Mouse (Mus musculus) cerebellum, adult 18-20 months (tissue): Measurements from ENCODE around the gene Xrcc3.

Source experiments
- DNase-seq, 2 experiments: peaks; one replicate each; pipeline ENCODE4 v3.0.0; 2021

Xrcc3 gene

DNA sequence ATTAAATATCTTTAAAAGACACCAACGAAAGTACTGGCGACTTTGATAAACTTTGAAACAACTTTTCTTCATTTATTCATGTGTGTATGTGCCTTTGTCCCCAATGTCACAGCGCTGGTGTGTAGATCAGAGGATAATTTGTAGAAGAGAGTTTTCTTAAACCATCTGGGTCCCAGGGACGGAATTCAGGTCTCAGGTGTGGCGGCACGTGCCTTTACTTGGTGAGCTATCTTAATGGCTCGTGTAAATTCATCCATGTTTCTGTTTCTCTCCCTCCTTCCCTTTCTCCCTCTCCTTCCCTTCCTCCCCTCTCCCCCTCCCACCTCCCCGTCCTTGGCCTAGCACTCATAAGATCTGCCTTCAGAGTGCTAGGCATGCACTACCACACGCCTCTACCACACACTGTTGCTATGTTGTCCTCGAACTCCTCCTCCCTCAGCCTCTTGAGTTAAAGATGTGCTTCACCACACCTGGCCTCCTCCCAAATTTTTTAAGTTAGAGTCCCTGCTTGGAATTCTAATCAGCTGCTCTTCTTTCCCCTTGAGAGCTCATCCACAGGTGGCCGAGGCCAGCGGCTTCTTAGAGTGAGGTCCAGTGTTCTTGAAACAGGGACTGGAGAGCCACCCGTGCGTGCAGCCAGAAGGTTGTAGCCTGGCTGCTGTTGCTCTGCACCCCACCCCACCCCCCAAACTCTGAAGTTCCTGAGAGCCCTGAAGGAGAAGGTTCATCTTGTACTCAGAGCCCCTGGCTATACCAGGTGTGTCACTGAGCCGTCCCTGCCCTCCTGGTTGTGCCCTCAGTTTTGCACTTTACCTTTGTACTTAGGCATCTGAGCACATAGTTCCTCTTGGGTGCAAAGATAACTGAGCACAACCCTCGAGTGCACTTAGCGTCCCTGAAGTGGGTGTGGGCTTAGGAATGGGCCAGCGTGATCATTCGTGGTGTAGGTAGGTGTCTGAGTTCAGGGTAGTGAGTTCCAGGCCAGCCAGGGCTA, 1.4 kb upstream of the Xrcc3 start:
- no peak for DNase-seq

DNA sequence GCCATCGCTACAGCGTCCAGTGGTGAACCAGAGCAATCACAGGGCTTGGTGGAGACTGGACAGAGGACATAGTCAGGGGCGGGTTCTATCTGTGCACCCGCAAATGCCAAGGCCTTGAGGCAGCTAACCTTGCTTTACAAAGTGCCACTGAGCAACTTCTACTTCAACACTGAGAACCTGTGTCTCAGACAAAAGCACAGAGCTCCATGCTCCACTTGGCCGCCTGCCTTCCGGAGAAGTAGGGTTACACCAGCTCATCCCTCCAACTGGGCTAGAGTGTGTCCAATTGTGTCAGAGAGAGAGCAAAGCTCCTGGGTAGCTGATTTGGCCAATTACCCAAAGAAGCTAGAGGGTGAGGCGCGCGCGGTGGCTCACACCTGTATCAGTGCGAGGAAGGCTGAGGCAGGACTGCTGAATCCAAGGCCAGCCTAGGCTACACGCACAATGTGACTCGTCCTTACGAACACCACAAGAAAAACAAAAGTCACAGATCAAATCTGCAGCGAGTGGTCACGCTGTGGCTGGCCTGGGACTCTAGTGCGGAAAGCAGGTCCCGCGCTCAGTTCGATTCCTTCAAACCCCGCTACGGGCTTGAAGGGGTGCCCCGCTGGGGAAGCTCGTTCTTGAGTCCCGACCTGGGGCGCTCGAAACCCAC, 435 bp downstream of the Xrcc3 start:
- peak in 1 of 2 experiments; percentile 37 for DNase-seq

DNA sequence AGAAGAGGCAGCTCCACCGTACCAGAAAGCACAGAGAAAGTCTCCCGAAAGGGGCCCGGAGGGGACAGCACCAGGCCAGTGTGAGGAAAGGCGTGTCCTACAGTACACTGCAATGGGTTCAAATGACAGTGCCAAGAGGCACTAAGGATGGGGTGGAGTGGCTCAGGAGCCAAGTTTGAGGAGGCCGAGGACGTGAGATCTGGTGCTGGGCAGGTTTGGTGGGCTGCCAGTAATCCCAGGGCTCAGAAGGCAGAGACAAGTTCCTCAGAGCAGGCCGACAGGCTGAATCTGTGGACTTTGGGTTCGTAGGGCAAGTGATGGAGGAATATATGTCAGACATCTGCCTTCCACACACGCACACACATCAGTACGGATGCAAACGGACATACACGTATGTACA, 1.1 kb downstream of the Xrcc3 start:
- no peak for DNase-seq

DNA sequence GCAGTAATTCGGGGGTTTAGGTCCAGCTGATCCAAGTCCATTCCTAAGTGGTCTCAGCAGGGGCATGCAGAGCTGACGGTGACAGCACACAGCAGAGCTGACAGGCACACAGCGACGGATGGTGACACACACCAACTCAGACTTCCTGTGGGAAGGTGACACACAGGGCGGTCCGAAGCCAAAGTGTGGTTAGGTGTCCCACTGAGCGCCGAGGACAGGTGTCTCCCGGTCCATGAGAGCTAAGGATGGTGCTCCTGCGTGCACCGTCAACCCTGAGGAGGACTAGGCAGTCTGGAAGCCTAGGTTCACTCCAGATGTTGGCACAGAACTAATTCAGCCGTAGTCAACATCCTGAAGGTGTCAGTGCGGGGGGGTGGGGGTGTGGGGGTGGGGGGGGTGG, 1.6 kb downstream of the Xrcc3 start:
- no peak for DNase-seq

DNA sequence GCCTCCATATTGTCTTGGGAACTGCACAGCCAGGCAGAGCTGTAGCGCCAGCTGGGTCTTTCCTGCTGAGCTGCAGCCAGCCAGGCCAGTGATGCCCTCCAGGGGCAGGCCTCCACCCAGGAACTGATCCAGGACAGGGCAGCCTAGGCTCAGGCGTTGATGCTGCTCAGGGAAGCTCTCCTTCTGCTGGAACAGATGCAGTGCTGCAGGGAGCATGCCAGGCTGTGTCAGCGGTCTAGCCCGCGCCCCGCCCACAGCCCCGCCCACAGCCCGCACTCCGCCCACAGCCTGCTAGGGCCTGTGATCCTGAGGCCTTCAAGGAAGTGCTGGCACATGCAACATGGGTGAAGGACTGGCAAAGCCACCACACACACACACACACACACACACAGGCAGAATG, 3.9 kb downstream of the Xrcc3 start:
- peak; percentile 74 to 76 for DNase-seq

DNA sequence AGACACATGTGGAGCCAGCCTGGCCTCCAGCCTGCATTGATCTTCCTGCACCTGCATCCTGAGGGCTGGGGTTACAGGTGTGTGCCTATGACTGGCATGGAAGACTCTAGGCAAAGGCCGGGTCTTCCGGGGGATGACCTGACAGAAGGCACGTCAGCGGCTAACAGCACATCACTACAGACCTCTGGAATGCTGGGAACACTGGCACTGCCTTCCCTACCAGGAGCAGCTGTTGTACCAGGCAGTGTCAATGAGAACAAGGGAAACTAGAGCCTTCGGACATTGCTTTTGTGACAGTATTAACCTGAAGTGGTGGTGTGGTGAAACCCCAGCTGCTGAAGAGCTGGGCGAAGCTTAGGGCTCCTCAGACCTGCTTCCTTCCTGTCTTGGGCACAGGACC, 4.9 kb downstream of the Xrcc3 start:
- DNase-seq, result no peak

DNA sequence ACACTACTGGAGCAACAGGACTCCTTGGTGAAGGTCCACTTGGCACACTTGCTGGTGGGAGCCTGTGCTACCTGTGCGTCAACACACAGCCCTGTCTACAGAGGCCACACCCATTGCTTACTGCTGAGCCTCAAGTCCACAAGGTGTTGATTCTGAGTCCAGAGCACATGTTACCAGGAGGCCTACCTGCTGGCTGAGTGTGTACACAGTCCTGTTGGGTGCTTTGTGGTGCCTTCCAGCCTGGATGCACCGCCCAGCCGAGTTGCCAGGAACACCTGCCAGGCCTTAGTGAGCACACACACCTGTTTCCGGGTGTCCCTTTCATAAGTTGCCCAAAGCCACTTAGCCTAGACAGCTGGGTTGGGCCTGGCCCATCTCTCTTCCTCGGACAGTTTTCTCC, 10.1 kb downstream of the Xrcc3 start:
- DNase-seq, result no peak

DNA sequence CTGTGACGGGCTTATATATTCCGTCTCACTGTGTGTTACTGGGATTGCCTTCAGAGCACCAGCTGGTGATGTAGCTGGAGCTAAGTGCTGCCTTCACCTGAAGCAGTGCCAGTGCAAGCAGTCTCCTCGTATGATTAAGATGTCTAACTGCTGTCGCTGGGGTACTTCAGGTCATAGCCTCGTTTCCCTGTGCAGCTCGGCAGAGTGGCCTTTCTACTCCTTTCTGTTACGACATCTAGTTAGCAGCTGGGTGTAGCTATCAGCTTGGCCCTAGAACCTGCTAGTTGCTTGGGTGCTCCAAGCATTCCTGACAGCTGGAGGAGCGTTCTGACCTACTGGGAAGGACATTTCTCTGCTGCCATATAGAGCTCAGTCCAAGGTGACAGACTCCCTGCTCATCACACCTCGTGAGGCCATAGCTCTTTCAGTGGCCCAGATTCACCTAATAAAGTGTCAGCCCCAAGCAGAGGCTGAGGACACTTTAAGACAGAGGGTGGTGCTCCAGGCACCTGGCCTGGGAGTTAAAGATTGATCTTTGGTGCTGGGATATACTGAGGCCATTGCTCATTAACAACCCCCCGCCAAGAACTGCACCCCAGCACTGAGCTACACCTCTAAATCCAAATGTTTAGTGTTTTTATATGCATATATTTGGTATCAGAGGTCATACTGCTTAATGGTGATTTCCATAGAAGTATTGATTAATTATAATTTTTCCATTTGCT, 13.1 kb downstream of the Xrcc3 start:
- DNase-seq, result no peak

DNA sequence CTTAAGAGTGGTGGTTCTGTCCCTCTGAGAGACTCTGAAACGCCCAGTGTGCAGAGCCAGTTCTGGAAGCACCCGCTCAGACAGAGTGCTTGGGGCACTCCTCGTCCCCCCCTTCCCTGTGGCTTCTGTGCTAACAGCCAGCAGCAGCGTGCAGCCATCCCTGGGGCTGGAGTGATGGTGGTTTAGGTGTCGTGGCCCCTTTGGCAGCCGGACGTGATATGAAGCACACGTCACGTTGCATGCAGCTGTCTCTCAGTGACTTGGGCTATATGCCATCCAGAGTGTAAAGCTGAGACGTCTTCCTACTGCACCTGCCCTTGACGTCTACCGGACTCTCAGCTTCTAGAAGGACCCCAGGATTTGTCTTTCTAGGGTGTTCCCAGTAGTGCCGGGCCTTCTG, 15.2 kb downstream of the Xrcc3 start:
- DNase-seq, result no peak

DNA sequence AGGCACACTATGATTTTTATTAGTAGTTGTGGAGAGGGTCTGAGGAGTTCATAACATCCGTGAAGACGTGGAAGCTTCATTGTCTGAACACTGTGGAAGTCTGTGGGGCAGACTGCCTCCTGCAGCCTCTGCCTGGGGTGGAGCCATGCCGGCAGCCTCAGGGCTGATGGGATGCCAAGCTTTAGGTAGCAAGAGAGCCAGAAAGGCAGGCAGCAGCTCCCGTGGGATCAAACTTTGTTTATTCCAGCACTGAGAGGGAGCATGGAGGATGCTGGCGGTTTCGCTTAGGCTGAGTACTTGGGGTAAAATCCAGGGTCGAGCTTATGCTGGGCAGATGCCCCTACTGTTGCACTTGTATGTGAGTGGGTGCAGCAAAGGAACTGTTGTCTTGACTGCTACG, 16.4 kb downstream of the Xrcc3 start:
- DNase-seq, result no peak

DNA sequence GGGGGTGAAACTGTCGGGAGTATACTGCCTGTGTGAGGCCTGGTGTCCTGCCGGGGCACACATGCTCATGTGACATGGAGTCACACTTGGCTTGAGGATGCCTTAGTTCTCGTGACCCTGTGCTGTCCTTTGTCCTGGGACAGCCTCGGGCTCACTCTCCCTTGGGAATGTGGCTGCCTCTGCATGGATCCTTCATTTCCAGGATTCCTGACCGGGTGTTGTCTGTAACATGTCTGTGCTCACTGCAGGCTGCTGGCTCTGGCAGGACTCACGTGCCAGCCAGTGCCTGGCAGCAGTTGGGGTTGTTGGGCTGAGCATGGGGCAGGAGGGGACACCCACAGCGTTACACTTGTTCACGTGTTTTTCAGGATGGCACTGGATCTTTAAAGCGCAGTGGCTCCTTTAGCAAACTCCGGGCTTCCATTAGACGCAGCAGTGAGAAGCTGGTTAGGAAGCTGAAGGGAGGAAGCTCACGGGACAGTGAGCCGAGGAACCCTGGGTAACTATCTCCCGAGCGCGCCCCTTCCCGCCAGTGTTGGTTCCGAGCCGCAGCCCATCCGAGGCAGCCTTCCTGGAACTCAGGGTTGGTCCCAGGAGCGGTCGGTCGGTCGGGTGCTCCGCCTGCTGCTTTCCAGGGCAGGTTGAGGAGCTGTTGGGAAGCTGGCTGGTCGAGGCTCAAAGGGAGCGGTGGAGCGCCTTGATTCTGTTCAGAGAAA, 18.3 kb downstream of the Xrcc3 start:
- peak; percentile 60 to 66 for DNase-seq

DNA sequence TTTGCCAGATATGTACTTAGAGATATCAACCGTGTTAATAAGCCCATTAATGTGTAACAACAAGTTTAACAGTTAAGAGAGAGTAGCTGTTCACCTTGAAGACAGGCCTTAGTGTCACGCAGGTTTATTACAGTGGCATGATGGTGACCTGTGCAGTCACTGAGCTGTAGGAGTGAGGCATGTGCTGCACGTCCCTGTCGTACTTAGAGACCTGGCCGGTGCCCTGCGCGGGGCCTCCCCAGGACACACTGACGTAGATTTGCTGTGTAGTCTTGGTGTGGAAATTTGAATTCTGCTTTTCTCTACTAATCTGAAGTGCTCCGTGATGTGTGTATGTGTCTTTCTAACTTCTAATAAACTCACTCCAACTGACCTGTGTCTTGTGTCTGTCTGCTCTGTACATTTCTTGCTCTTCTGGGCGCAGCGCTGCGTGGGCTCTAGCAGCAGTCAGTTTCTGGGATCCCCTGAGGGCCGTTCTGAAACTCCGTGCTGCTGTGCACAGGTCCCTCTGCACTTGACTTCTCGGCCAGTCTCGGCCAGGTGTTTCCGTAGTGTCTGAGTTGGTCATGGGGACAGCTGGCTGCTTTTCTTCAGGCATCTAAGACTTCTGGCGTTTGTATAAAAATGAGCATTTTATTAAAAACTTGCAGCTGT, 19.0 kb downstream of the Xrcc3 start:
- no peak for DNase-seq

DNA sequence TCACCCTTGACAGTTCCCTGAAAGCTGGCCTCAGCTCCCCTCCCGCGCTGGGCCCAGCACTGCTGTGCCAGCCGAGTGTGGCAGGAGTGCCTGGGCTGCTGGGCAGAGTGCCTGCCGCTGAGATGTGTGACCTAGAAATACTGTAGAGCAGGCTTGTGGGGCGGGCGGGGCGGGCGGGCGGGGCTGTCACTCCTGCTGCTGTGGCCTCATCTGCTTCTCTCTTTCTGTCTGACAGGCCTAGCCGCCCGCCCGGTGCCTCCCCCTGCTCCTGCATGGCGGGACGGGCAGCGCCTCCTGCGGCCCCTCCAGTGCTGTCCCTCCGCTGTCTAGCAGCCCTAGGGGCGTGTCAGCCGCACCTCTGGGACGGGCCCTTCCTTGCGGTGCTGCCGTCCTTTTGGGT, 19.6 kb downstream of the Xrcc3 start:
- DNase-seq, result peak; percentile 68 to 76

DNA sequence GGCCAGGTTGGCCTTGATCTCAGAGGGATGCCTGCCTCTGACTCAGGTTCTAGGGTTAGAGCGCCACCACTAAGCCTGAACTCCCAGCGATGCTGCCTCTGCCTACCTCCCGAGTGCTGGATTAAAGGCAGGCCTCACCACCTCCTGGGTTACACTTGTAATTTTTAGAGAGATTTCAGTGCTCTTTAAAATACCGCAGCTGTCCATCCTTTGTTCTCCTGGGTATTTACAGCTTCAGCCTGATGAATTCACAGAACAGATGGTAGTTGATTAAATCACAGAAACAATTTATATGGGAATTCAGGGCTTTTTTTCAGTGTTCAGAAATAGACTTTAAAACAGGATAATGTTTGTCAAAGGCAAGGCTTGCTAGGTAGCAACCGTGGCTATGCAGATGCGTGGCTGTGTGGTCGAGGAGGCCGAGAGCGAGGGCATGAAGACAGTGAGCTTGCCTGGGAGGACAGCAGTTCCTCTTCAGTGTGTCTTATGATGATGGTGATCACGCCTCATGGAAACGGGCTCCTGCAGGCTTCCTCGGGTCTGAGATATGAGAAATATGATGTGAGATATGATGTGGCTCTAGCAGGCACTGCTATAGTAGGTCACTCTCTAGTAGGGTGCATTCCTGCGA, 22.1 kb downstream of the Xrcc3 start:
- DNase-seq, result no peak

DNA sequence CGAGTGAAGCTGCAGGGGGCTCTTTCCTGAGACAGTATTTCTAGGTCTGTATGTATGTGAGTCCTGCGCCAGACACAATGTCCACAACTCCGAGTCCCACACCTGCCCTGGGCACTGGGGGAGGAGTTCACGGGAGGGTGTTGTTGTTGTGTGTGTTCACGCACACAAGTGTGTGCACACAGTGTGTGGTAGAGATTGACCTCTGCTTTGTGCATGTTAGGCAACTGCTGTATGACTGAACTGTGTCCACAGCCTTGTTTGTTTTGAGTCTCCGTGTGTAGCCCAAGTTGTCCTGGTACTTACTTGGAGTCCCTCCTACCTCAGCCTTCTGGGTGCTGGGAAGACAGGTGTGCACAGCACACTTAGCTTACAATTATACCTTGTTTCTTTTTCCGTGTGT, 23.0 kb downstream of the Xrcc3 start:
- DNase-seq, result no peak

DNA sequence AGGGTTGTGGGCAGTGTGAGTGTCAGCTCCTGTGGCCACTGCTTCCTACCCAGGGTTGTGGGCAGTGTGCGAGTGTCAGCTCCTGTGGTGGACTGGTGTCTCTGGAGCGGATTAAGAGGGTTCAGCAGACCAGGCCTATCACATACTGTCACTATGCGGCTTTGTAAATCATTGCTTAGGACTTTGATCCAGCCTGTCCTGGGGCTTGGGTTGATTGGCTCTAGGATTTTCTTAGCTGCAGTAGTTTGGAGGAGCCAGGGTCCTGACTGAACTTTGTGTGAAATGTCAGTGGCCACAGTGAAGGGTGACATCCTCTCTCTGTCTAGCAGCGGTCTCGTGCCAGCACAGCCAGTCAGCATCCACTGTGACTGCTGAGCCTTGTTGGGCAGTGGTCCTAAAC, 23.6 kb downstream of the Xrcc3 start:
- DNase-seq, result no peak

DNA sequence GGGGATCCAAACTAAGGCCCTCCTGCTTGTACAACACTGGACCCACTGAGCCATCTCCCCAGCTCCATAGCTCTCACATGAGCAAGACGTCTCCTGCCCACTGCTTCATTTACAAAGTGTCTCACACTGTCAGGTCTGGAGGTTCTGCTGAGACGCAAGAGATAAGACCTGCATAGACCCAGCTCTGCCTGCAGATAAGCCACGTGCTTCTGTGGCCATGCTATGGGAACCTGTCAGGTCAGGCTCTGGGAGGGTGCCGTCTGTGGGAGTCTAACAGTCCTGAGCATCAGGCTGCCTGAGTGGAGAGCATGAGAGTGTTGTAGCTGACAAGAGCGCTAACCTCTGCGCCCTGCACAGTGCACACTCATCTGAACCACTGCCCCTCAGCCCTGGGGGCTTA, 26.7 kb downstream of the Xrcc3 start:
- no peak for DNase-seq

DNA sequence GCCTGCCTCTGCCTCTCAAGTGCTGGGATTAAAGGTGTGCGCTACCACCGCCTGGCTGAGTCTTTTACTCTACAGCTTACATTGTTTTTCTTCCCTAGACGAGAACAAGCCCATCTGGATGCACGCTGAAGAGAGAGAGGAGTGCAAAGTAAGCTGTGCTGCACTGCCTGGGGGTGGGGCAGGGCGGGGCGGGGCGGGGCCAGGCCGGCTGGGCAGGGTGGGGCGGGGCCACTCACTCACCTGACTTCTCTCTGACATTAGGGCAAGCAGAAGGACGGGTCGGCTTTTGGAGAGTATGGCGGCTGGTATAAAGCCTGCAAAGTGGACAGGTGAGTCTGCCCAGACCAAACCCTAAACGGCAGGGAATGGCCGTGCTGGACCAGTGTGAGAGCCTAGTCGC, 28.5 kb downstream of the Xrcc3 start:
- DNase-seq, result no peak

DNA sequence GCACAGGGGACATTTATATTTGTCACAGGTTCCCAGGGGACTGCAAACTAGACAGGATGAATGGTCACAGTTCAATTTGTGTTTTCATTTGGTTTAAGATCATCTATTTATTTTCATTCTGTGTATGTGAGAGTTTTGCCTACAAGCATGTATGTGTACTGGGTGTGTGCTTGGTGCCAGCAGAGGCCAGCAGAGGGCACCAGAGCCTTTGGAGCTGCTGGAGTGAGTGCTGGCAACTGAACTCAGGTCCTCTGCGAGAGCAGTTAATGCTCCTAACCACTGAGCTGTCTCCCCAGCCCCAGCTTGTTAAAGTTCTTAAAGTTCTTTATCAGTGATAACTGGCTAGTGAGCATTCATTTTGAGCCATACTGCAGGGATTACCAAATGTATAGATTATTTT, 34.1 kb downstream of the Xrcc3 start:
- DNase-seq, result no peak

DNA sequence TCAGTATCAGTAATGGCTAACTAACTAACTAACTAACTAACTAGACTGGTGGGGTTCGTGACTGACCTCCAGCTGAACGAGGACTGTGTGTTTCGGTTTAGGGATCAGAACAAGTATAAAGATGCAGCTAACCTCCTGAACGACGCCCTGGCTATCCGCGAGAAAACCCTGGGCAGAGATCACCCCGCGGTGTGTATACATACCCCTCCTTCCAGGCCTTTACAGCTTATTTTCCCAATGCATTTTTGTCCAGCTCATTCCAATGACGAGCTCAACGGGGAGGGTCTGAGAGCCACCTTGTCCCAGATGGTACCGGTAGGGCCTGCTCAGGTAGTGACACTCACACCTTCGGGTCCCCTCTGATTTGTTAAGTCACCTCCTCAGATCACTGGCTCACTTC, 35.8 kb downstream of the Xrcc3 start:
- no peak for DNase-seq

DNA sequence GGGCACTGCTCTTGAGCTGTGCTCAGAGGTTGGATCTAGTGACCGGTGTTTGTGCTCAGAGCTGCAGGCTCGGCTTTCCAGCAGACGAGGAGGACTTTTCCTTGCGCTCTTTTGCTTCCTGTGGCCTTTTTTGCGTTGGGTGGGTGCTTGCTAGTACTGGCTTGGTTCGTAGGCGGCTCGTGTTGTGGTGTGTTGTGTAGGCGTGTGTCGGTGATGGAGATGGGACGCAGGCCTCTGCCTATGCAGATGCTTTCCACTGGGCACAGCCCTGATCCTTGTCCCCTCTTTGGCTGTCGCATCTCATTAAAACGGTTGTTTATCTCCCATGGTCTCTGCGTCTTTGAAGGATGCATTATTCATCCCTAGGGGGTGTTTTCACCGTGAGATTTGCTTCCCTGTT, 38.8 kb downstream of the Xrcc3 start:
- DNase-seq, result no peak

DNA sequence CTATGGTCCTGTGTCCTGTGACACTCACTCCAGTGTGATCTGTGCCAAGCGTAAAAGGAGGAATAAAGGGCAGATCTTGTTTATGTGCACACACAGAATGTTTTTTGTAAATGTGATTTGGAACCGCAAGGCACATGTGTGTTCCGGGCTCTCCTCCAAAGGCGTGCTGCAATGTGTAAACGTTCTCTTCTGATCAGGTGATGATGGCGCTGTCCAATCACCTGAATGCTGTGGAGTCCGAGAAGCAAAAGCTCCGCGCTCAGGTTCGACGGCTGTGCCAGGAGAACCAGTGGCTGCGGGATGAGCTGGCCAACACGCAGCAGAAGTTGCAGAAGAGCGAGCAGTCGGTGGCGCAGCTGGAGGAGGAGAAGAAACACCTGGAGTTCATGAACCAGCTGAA, 39.5 kb downstream of the Xrcc3 start:
- DNase-seq, result no peak
